8 mouse cellular contexts compared by ENCODE assay signal in genomic region chr12:80574825-80575371, GRCm38 (mm10). TPM values are rescaled to one million over a fixed set of nuclear protein-coding genes. Genes with fewer than 3 reads are reported as not detected.
DNase-seq lines count a peak whose midpoint lies in the region; ATAC-seq and TF ChIP-seq lines count a peak whose summit lies in the region.

No protein-coding gene starts in this region.

- no peaks in the 10 kb centered on the region for H3K9me3 ChIP-seq in midbrain, embryonic 10.5 days (replicated peaks)
- no peaks in the 10 kb centered on the region for H3K9me3 ChIP-seq in midbrain, embryonic 11.5 days (ENCODE audit: control insufficient read depth, low read length)

- WGBS in midbrain, embryonic 10.5 days: 36% methylated on average over 15 of the region's 15 CpGs
- 34% methylated on average over 15 of the region's 15 CpGs for WGBS in midbrain, embryonic 11.5 days

- no peak for ATAC-seq in midbrain, embryonic 11.5 days (ENCODE audit: low FRiP score)
- ATAC-seq in erythroblast, adult 5-6 weeks (replicated peaks; ENCODE audit: low FRiP score, poor library complexity, severe bottlenecking): no peak

- H3K4me2 ChIP-seq in midbrain, embryonic 11.5 days: no peak overlapping the region

- intact Hi-C loops in left cerebral cortex, adult 2 months (cut with DNase I): loop anchor here (1.0 to 5.0 kb wide), 2 partner anchors 56 to 73 kb away; no protein-coding TSS in a partner anchor

- H3K4me3 ChIP-seq in midbrain, embryonic 10.5 days: no peak overlapping the region
- no peak overlapping the region for H3K4me3 ChIP-seq in midbrain, embryonic 11.5 days (ENCODE audit: low read depth, low read length)
- H3K4me3 ChIP-seq in left cerebral cortex, adult 2 months: peak overlapping the region; percentile 28; the same call in 1 of the 2 replicates

- H3K27ac ChIP-seq in midbrain, embryonic 10.5 days (replicated peaks): peak overlapping the region; percentile 42
- H3K27ac ChIP-seq in midbrain, embryonic 11.5 days (ENCODE audit: low read depth, low read length): no peak overlapping the region
- peak overlapping the region; percentile 69 for H3K27ac ChIP-seq in left cerebral cortex, adult 2 months

- H3K36me3 ChIP-seq in midbrain, embryonic 10.5 days: peaks cover 25% of the 10 kb centered on the region
- no peaks in the 10 kb centered on the region for H3K36me3 ChIP-seq in midbrain, embryonic 11.5 days (ENCODE audit: control insufficient read depth, insufficient read depth, low read length)

- peaks cover 9% of the 10 kb centered on the region for H3K4me1 ChIP-seq in midbrain, embryonic 10.5 days
- no peaks in the 10 kb centered on the region; the same call in 1 of the 2 replicates for H3K4me1 ChIP-seq in midbrain, embryonic 11.5 days (ENCODE audit: control insufficient read depth, insufficient read depth, low read length)

- H3K27me3 ChIP-seq in midbrain, embryonic 10.5 days (ENCODE audit: low read depth, poor library complexity, severe bottlenecking): no peaks in the 10 kb centered on the region
- no peaks in the 10 kb centered on the region for H3K27me3 ChIP-seq in midbrain, embryonic 11.5 days (ENCODE audit: control insufficient read depth, insufficient read depth, low read length)

- no peak for DNase-seq in midbrain, embryonic 10.5 days (ENCODE audit: low spot score)
- DNase-seq in midbrain, embryonic 11.5 days (ENCODE audit: low spot score, missing footprints): no peak
- peak; percentile 71 to 72 for DNase-seq in frontal cortex, postnatal 36 days (ENCODE audit: low spot score in 2 of 2)
- peak; percentile 54 to 61 for DNase-seq in left cerebral cortex, adult 2 months (ENCODE audit: extremely low spot score in 1 of 2, low spot score in 2 of 2)
- peak; percentile 57 to 72 for DNase-seq in right cerebral cortex, postnatal 36 days (ENCODE audit: low spot score in 2 of 2)
- DNase-seq in c-Kit-positive CD71-positive TER-119-positive erythroid progenitor cells, embryonic 14.5 days (ENCODE audit: low spot score): no peak
- DNase-seq in spleen, postnatal 36 days (ENCODE audit: low spot score in 2 of 2): no peak

- TF ChIP-seq CTCF in left cerebral cortex, adult 2 months (IDR thresholded peaks at IDR 0.05): no peak

- no peak overlapping the region for H3K9ac ChIP-seq in midbrain, embryonic 11.5 days (ENCODE audit: low read length)

RNA-seq across cellular contexts. Expression of gene Galnt16, which starts 56.8 kb away (rescaled TPM):
- polyA plus RNA-seq in midbrain, embryonic 10.5 days (2016; fragmentation: Nextera tagmentation; extraction: Ambion mirVana): 28.4 and 31.6 TPM in 2 replicates
- 13.1 and 14.0 TPM in 2 replicates for polyA plus RNA-seq in midbrain, embryonic 11.5 days (2014; fragmentation: Nextera tagmentation; extraction: Ambion mirVana)
- total RNA-seq in left cerebral cortex, adult 2 months (2021): 10 to 100 TPM; 94.6 to 94.9 TPM
- total RNA-seq in erythroblast, adult 5-6 weeks (2015; ENCODE audit: low replicate concordance): not detected in 2 replicates
- not detected in 2 replicates for total RNA-seq in erythroblast, adult 5-6 weeks (2017; ENCODE audit: low replicate concordance)

Comparison
In these comparisons a context has a peak if more than half of its experiments do, and no peak if none do; other contexts are left out.
1. DNase-seq: peak in frontal cortex, postnatal 36 days (2 of 2), left cerebral cortex, adult 2 months (2 of 2) and right cerebral cortex, postnatal 36 days (2 of 2); none in midbrain, embryonic 10.5 days (single experiment), midbrain, embryonic 11.5 days (single experiment), c-Kit-positive CD71-positive TER-119-positive erythroid progenitor cells, embryonic 14.5 days (single experiment) and spleen, postnatal 36 days (0 of 2).
2. RNA of gene Galnt16, which starts 56.8 kb away (total RNA-seq): 94.6 to 94.9 TPM in left cerebral cortex, adult 2 months; not detected in erythroblast, adult 5-6 weeks; every median in the first group is over 10 times any median in the second.